Mouse (Mus musculus): ENCODE results near the gene Dctd.

DNA sequence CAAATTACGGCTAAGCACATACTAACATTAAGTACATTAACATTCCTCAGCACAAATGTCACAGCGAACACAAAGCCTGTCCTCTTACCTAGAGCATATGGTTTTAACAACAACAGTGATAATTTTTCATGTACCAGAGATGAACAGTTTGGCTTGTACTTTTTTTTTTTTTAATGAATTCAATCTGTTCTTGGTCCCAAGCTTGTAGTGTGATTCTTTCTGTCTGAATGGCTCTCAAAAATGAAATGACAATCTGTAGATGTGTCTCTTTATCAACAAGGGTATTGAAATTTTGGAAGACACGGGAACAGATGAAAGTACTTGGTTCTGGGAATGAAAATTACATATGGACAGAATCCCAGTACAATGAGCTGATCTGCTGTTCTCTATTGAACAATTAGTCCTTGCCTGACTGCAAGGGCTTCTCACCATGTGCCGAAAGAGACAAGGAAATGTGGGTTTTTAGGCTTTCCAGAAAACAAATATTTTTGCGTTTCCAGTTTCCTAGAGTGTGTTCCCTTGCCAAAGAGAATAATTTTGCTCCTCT is 35.3 kb upstream of the Dctd start:
- TF ChIP-seq CTCF (IDR thresholded peaks at IDR 0.05; ENCODE audit: extremely low read depth, insufficient read length, insufficient replicate concordance, low read depth, low read length) (no peak), POLR2A (IDR thresholded peaks at IDR 0.05; ENCODE audit: low read depth, low read length) (no peak)
